Mouse (Mus musculus): ENCODE measurements at regions not wholly inside any gene's neighbourhood (a gene's known extent, or its start where the extent isn't known, plus 50 kb on each side); places are given as distances from the start of the nearest gene placed in this dataset.

GRCm38 (mm10) chr3:34909350-34909749 lies 259.1 kb downstream of the Sox2 start:
- ATAC-seq (replicated peaks; ENCODE audit: insufficient number of reproducible peaks, low FRiP score, low TSS enrichment, low read depth), result no peak

GRCm38 (mm10) chr3:34918326-34918932 lies 268.2 kb downstream of the Sox2 start:
- Histone ChIP-seq H3K9me3 (replicated peaks; ENCODE audit: control insufficient read depth, low read length) (no peaks in the 10 kb centered on the region), H3K27me3 (ENCODE audit: control insufficient read depth, insufficient read depth, low read length) (no peaks in the 10 kb centered on the region), H3K36me3 (replicated peaks; ENCODE audit: control insufficient read depth, insufficient read depth, low read depth, low read length) (no peaks in the 10 kb centered on the region), H3K9ac (replicated peaks; ENCODE audit: low read length) (no peak overlapping the region), H3K27ac (replicated peaks; ENCODE audit: low read depth, low read length) (no peak overlapping the region), H3K4me1 (ENCODE audit: control insufficient read depth, insufficient read depth, low read length) (no peaks in the 10 kb centered on the region), H3K4me3 (ENCODE audit: low read depth, low read length) (no peak overlapping the region), H3K4me2 (ENCODE audit: low read depth, low read length) (no peak overlapping the region)
- DNase-seq (ENCODE audit: low spot score) (peak; percentile 40), ATAC-seq (replicated peaks; ENCODE audit: insufficient number of reproducible peaks, low FRiP score, low TSS enrichment, low read depth) (no peak)
- 42% methylated on average over 6 of the region's 6 CpGs for WGBS

More at GRCm38 (mm10) chr3:34909350-34909749, 259.1 kb downstream of the Sox2 start:
- Histone ChIP-seq H3K4me2 (ENCODE audit: low read depth, low read length) (no peak overlapping the region), H3K4me1 (ENCODE audit: control insufficient read depth, insufficient read depth, low read length) (no peaks in the 10 kb centered on the region), H3K27ac (replicated peaks; ENCODE audit: low read depth, low read length) (no peak overlapping the region), H3K27me3 (ENCODE audit: control insufficient read depth, insufficient read depth, low read length) (no peaks in the 10 kb centered on the region), H3K9ac (replicated peaks; ENCODE audit: low read length) (no peak overlapping the region), H3K36me3 (replicated peaks; ENCODE audit: control insufficient read depth, insufficient read depth, low read depth, low read length) (no peaks in the 10 kb centered on the region), H3K9me3 (replicated peaks; ENCODE audit: control insufficient read depth, low read length) (no peaks in the 10 kb centered on the region), H3K4me3 (ENCODE audit: low read depth, low read length) (no peak overlapping the region)
- DNase-seq (ENCODE audit: low spot score), result peak; percentile 11
- 68% methylated on average over 3 of the region's 3 CpGs for WGBS

- WGBS, result 68% methylated on average over 5 of the region's 5 CpGs
- H3K4me2 ChIP-seq (ENCODE audit: low read depth, low read length), result no peak overlapping the region
- no peak overlapping the region for H3K27ac ChIP-seq (replicated peaks; ENCODE audit: low read depth, low read length)
Measured at GRCm38 (mm10) chr3:34920497-34920896, 270.3 kb downstream of the Sox2 start.

GRCm38 (mm10) chr3:34949867-34950266 lies 299.7 kb downstream of the Sox2 start:
- H3K4me1 ChIP-seq (ENCODE audit: control insufficient read depth, insufficient read depth, low read length), result no peaks in the 10 kb centered on the region
- H3K36me3 ChIP-seq (replicated peaks; ENCODE audit: control insufficient read depth, insufficient read depth, low read depth, low read length), result no peaks in the 10 kb centered on the region
- no peaks in the 10 kb centered on the region for H3K27me3 ChIP-seq (ENCODE audit: control insufficient read depth, insufficient read depth, low read length)
- no peak overlapping the region for H3K9ac ChIP-seq (replicated peaks; ENCODE audit: low read length)
- ATAC-seq (replicated peaks; ENCODE audit: insufficient number of reproducible peaks, low FRiP score, low TSS enrichment, low read depth) (no peak), DNase-seq (ENCODE audit: low spot score) (no peak)
- no peak overlapping the region for H3K27ac ChIP-seq (replicated peaks; ENCODE audit: low read depth, low read length)
- no peak overlapping the region for H3K4me2 ChIP-seq (ENCODE audit: low read depth, low read length)
- no peak overlapping the region for H3K4me3 ChIP-seq (ENCODE audit: low read depth, low read length)
- 44% methylated on average over 3 of the region's 3 CpGs for WGBS
- H3K9me3 ChIP-seq (replicated peaks; ENCODE audit: control insufficient read depth, low read length), result no peaks in the 10 kb centered on the region

More at GRCm38 (mm10) chr3:34920497-34920896, 270.3 kb downstream of the Sox2 start:
- DNase-seq (ENCODE audit: low spot score), result no peak
- no peaks in the 10 kb centered on the region for H3K36me3 ChIP-seq (replicated peaks; ENCODE audit: control insufficient read depth, insufficient read depth, low read depth, low read length)
- no peaks in the 10 kb centered on the region for H3K9me3 ChIP-seq (replicated peaks; ENCODE audit: control insufficient read depth, low read length)
- ATAC-seq (replicated peaks; ENCODE audit: insufficient number of reproducible peaks, low FRiP score, low TSS enrichment, low read depth), result no peak
- no peaks in the 10 kb centered on the region for H3K27me3 ChIP-seq (ENCODE audit: control insufficient read depth, insufficient read depth, low read length)
- H3K9ac ChIP-seq (replicated peaks; ENCODE audit: low read length), result no peak overlapping the region
- H3K4me1 ChIP-seq (ENCODE audit: control insufficient read depth, insufficient read depth, low read length), result no peaks in the 10 kb centered on the region
- H3K4me3 ChIP-seq (ENCODE audit: low read depth, low read length), result no peak overlapping the region

- Histone ChIP-seq H3K9ac (replicated peaks; ENCODE audit: low read length) (no peak overlapping the region), H3K4me3 (ENCODE audit: low read depth, low read length) (no peak overlapping the region), H3K27ac (replicated peaks; ENCODE audit: low read depth, low read length) (no peak overlapping the region), H3K9me3 (replicated peaks; ENCODE audit: control insufficient read depth, low read length) (no peaks in the 10 kb centered on the region), H3K27me3 (ENCODE audit: control insufficient read depth, insufficient read depth, low read length) (no peaks in the 10 kb centered on the region), H3K4me2 (ENCODE audit: low read depth, low read length) (no peak overlapping the region), H3K36me3 (replicated peaks; ENCODE audit: control insufficient read depth, insufficient read depth, low read depth, low read length) (no peaks in the 10 kb centered on the region), H3K4me1 (ENCODE audit: control insufficient read depth, insufficient read depth, low read length) (no peaks in the 10 kb centered on the region)
- no peak for DNase-seq (ENCODE audit: low spot score)
- no peak for ATAC-seq (replicated peaks; ENCODE audit: insufficient number of reproducible peaks, low FRiP score, low TSS enrichment, low read depth)
- 60% methylated on average over 4 of the region's 4 CpGs for WGBS
Measured at GRCm38 (mm10) chr3:34956183-34956582, 306.0 kb downstream of the Sox2 start.

GRCm38 (mm10) chr3:34959044-34959521 lies 308.9 kb downstream of the Sox2 start:
- Histone ChIP-seq H3K36me3 (replicated peaks; ENCODE audit: control insufficient read depth, insufficient read depth, low read depth, low read length) (no peaks in the 10 kb centered on the region), H3K27ac (replicated peaks; ENCODE audit: low read depth, low read length) (no peak overlapping the region), H3K4me1 (ENCODE audit: control insufficient read depth, insufficient read depth, low read length) (no peaks in the 10 kb centered on the region), H3K4me2 (ENCODE audit: low read depth, low read length) (no peak overlapping the region), H3K27me3 (ENCODE audit: control insufficient read depth, insufficient read depth, low read length) (no peaks in the 10 kb centered on the region), H3K9me3 (replicated peaks; ENCODE audit: control insufficient read depth, low read length) (no peaks in the 10 kb centered on the region), H3K4me3 (ENCODE audit: low read depth, low read length) (no peak overlapping the region), H3K9ac (replicated peaks; ENCODE audit: low read length) (no peak overlapping the region)
- DNase-seq (ENCODE audit: low spot score) (no peak), ATAC-seq (replicated peaks; ENCODE audit: insufficient number of reproducible peaks, low FRiP score, low TSS enrichment, low read depth) (no peak)
- 78% methylated on average over 19 of the region's 19 CpGs for WGBS

GRCm38 (mm10) chr3:34966442-34966841 lies 316.2 kb downstream of the Sox2 start:
- H3K4me2 ChIP-seq (ENCODE audit: low read depth, low read length), result no peak overlapping the region
- H3K4me1 ChIP-seq (ENCODE audit: control insufficient read depth, insufficient read depth, low read length), result no peaks in the 10 kb centered on the region
- H3K36me3 ChIP-seq (replicated peaks; ENCODE audit: control insufficient read depth, insufficient read depth, low read depth, low read length), result no peaks in the 10 kb centered on the region
- ATAC-seq (replicated peaks; ENCODE audit: insufficient number of reproducible peaks, low FRiP score, low TSS enrichment, low read depth) (no peak), DNase-seq (ENCODE audit: low spot score) (no peak)
- H3K9ac ChIP-seq (replicated peaks; ENCODE audit: low read length), result no peak overlapping the region
- H3K4me3 ChIP-seq (ENCODE audit: low read depth, low read length), result no peak overlapping the region
- H3K27ac ChIP-seq (replicated peaks; ENCODE audit: low read depth, low read length), result no peak overlapping the region
- no peaks in the 10 kb centered on the region for H3K27me3 ChIP-seq (ENCODE audit: control insufficient read depth, insufficient read depth, low read length)
- WGBS, result 42% methylated on average over 6 of the region's 6 CpGs
- no peaks in the 10 kb centered on the region for H3K9me3 ChIP-seq (replicated peaks; ENCODE audit: control insufficient read depth, low read length)

- ATAC-seq (replicated peaks; ENCODE audit: insufficient number of reproducible peaks, low FRiP score, low TSS enrichment, low read depth) (no peak), DNase-seq (ENCODE audit: low spot score) (no peak)
- WGBS, result 78% methylated on average over 2 of the region's 2 CpGs
- no peak overlapping the region for H3K4me3 ChIP-seq (ENCODE audit: low read depth, low read length)
- no peak overlapping the region for H3K4me2 ChIP-seq (ENCODE audit: low read depth, low read length)
- no peak overlapping the region for H3K27ac ChIP-seq (replicated peaks; ENCODE audit: low read depth, low read length)
- H3K4me1 ChIP-seq (ENCODE audit: control insufficient read depth, insufficient read depth, low read length), result no peaks in the 10 kb centered on the region
- H3K27me3 ChIP-seq (ENCODE audit: control insufficient read depth, insufficient read depth, low read length), result no peaks in the 10 kb centered on the region
- H3K9ac ChIP-seq (replicated peaks; ENCODE audit: low read length), result no peak overlapping the region
- H3K36me3 ChIP-seq (replicated peaks; ENCODE audit: control insufficient read depth, insufficient read depth, low read depth, low read length), result no peaks in the 10 kb centered on the region
- no peaks in the 10 kb centered on the region for H3K9me3 ChIP-seq (replicated peaks; ENCODE audit: control insufficient read depth, low read length)
Measured at GRCm38 (mm10) chr3:34967911-34968310, 317.7 kb downstream of the Sox2 start.
